In genomic region chr15:10486365-10486839, GRCm38 (mm10) we compare ENCODE assay signal across 8 mouse cellular contexts. TPM values are rescaled to one million over a fixed set of nuclear protein-coding genes. Genes with fewer than 3 reads are reported as not detected.
A peak's percentile ranks its signal among the peaks of the same experiment; 100 is the strongest.
DNase-seq lines count a peak whose midpoint lies in the region; ATAC-seq and TF ChIP-seq lines count a peak whose summit lies in the region.

No protein-coding gene starts in this region.

- DNase-seq in lung, postnatal 10 days, result no peak
- DNase-seq in thymus, postnatal 0 days (ENCODE audit: low spot score), result no peak
- DNase-seq in urinary bladder, adult 18-20 months (ENCODE audit: low spot score in 2 of 2), result no peak
- DNase-seq in natural killer cell, adult 2 months (ENCODE audit: low spot score in 2 of 2), result no peak

- under 1% methylated on average over 18 of the region's 18 CpGs for WGBS in lung, embryonic 15.5 days
- 2% methylated on average over 18 of the region's 18 CpGs for WGBS in embryonic facial prominence, embryonic 15.5 days
- WGBS in limb, embryonic 12.5 days, result under 1% methylated on average over 18 of the region's 18 CpGs
- WGBS in olfactory bulb, adult 2 months, result under 1% methylated on average over 18 of the region's 18 CpGs

- peak overlapping the region; percentile 93 for H3K9ac ChIP-seq in lung, embryonic 15.5 days
- peak overlapping the region; percentile 55 for H3K9ac ChIP-seq in embryonic facial prominence, embryonic 15.5 days
- peak overlapping the region; percentile 86 for H3K9ac ChIP-seq in limb, embryonic 12.5 days (replicated peaks)

- peak overlapping the region; percentile 91 for H3K4me3 ChIP-seq in lung, embryonic 15.5 days
- H3K4me3 ChIP-seq in embryonic facial prominence, embryonic 15.5 days (replicated peaks), result peak overlapping the region; percentile 80
- H3K4me3 ChIP-seq in limb, embryonic 12.5 days (replicated peaks), result peak overlapping the region; percentile 83
- H3K4me3 ChIP-seq in olfactory bulb, adult 2 months (ENCODE audit: insufficient read depth, low read depth, low read length), result peak overlapping the region; percentile 57

- peaks cover 20% of the 10 kb centered on the region for H3K4me1 ChIP-seq in lung, embryonic 15.5 days
- peaks cover 25% of the 10 kb centered on the region for H3K4me1 ChIP-seq in embryonic facial prominence, embryonic 15.5 days
- peaks cover 18% of the 10 kb centered on the region for H3K4me1 ChIP-seq in limb, embryonic 12.5 days (replicated peaks)
- no peaks in the 10 kb centered on the region for H3K4me1 ChIP-seq in olfactory bulb, adult 2 months (ENCODE audit: control insufficient read depth, insufficient read depth, low read length)

- peak; percentile 16; the same call in 1 of the 2 replicates for ATAC-seq in lung, embryonic 15.5 days (ENCODE audit: borderline replicate concordance, extremely low read depth, low FRiP score, low TSS enrichment)
- ATAC-seq in embryonic facial prominence, embryonic 15.5 days (ENCODE audit: insufficient number of reproducible peaks, low FRiP score, low TSS enrichment, low read depth), result 0 out of 2 replicates have a peak, but pooled peaks have one; percentile 10
- peak; percentile 59 for ATAC-seq in limb, embryonic 12.5 days (ENCODE audit: insufficient number of reproducible peaks, insufficient read depth, low FRiP score, low TSS enrichment, low read depth)

- no peak for TF ChIP-seq CTCF in olfactory bulb, adult 2 months (IDR thresholded peaks at IDR 0.05; ENCODE audit: insufficient read depth, low read depth, low read length)

- H3K27me3 ChIP-seq in lung, embryonic 15.5 days, result no peaks in the 10 kb centered on the region
- H3K27me3 ChIP-seq in embryonic facial prominence, embryonic 15.5 days, result no peaks in the 10 kb centered on the region
- H3K27me3 ChIP-seq in limb, embryonic 12.5 days, result no peaks in the 10 kb centered on the region

- peak overlapping the region; percentile 66 for H3K4me2 ChIP-seq in lung, embryonic 15.5 days
- peak overlapping the region; percentile 77 for H3K4me2 ChIP-seq in embryonic facial prominence, embryonic 15.5 days (replicated peaks)
- H3K4me2 ChIP-seq in limb, embryonic 12.5 days, result peak overlapping the region; percentile 70

- TF ChIP-seq POLR2A in olfactory bulb, adult 2 months (IDR thresholded peaks at IDR 0.05; ENCODE audit: insufficient read depth, low read depth, low read length), result no peak

- H3K36me3 ChIP-seq in lung, embryonic 15.5 days, result peaks cover 18% of the 10 kb centered on the region
- H3K36me3 ChIP-seq in embryonic facial prominence, embryonic 15.5 days, result peaks cover 25% of the 10 kb centered on the region
- H3K36me3 ChIP-seq in limb, embryonic 12.5 days, result peaks cover 41% of the 10 kb centered on the region

- H3K9me3 ChIP-seq in lung, embryonic 15.5 days, result no peaks in the 10 kb centered on the region
- H3K9me3 ChIP-seq in embryonic facial prominence, embryonic 15.5 days (replicated peaks), result no peaks in the 10 kb centered on the region
- H3K9me3 ChIP-seq in limb, embryonic 12.5 days, result no peaks in the 10 kb centered on the region

- H3K27ac ChIP-seq in lung, embryonic 15.5 days, result peak overlapping the region; percentile 32; the same call in 1 of the 2 replicates
- H3K27ac ChIP-seq in embryonic facial prominence, embryonic 15.5 days (replicated peaks), result peak overlapping the region; percentile 71
- H3K27ac ChIP-seq in limb, embryonic 12.5 days, result peak overlapping the region; percentile 87
- H3K27ac ChIP-seq in olfactory bulb, adult 2 months (ENCODE audit: insufficient read depth, low read depth, low read length), result 0 out of 2 replicates have a peak overlapping the region, but pooled peaks have one; percentile 24

RNA-seq across cellular contexts. Expression of gene Rad1, which starts 0.6 kb away (rescaled TPM):
- 31.4 and 36.2 TPM in 2 replicates for polyA plus RNA-seq in lung, embryonic 15.5 days (2015; fragmentation: Nextera tagmentation; extraction: Ambion mirVana)
- polyA plus RNA-seq in embryonic facial prominence, embryonic 15.5 days (2015; fragmentation: Nextera tagmentation; extraction: Ambion mirVana), result 28.0 and 32.9 TPM in 2 replicates
- 43.1 and 45.5 TPM in 2 replicates for polyA plus RNA-seq in limb, embryonic 12.5 days (2016; fragmentation: Nextera tagmentation; extraction: Ambion mirVana)
- not detected in 2 replicates for polyA plus RNA-seq in olfactory bulb, adult 2 months (2012; ENCODE audit: insufficient read depth, insufficient read length, low replicate concordance, missing spikeins)
- polyA plus RNA-seq in thymus, postnatal 0 days (2015; fragmentation: Nextera tagmentation; extraction: Ambion mirVana), result 35.7 and 35.9 TPM in 2 replicates

RNA-seq across cellular contexts. Expression of gene Brix1, which starts 0.7 kb away (rescaled TPM):
- polyA plus RNA-seq in lung, embryonic 15.5 days (2015; fragmentation: Nextera tagmentation; extraction: Ambion mirVana), result 97.1 and 103 TPM in 2 replicates
- 86.0 and 86.5 TPM in 2 replicates for polyA plus RNA-seq in embryonic facial prominence, embryonic 15.5 days (2015; fragmentation: Nextera tagmentation; extraction: Ambion mirVana)
- polyA plus RNA-seq in limb, embryonic 12.5 days (2016; fragmentation: Nextera tagmentation; extraction: Ambion mirVana), result 125 and 136 TPM in 2 replicates
- polyA plus RNA-seq in olfactory bulb, adult 2 months (2012; ENCODE audit: insufficient read depth, insufficient read length, low replicate concordance, missing spikeins), result not detected in 2 replicates
- polyA plus RNA-seq in thymus, postnatal 0 days (2015; fragmentation: Nextera tagmentation; extraction: Ambion mirVana), result 163 and 165 TPM in 2 replicates

RNA-seq across cellular contexts. Expression of gene Dnajc21, which starts 16.1 kb away (rescaled TPM):
- 13.3 and 13.4 TPM in 2 replicates for polyA plus RNA-seq in lung, embryonic 15.5 days (2015; fragmentation: Nextera tagmentation; extraction: Ambion mirVana)
- polyA plus RNA-seq in embryonic facial prominence, embryonic 15.5 days (2015; fragmentation: Nextera tagmentation; extraction: Ambion mirVana), result 12.4 and 14.4 TPM in 2 replicates
- 15.3 and 17.2 TPM in 2 replicates for polyA plus RNA-seq in limb, embryonic 12.5 days (2016; fragmentation: Nextera tagmentation; extraction: Ambion mirVana)
- polyA plus RNA-seq in olfactory bulb, adult 2 months (2012; ENCODE audit: insufficient read depth, insufficient read length, low replicate concordance, missing spikeins), result not detected in 2 replicates
- 14.9 and 17.5 TPM in 2 replicates for polyA plus RNA-seq in thymus, postnatal 0 days (2015; fragmentation: Nextera tagmentation; extraction: Ambion mirVana)

Comparison
In these comparisons a context has a peak if more than half of its experiments do, and no peak if none do; other contexts are left out.
1. H3K27ac ChIP-seq: peak in every context shown above with its lines; median percentile 87 in limb, embryonic 12.5 days; 71 in embryonic facial prominence, embryonic 15.5 days; 32 in lung, embryonic 15.5 days; 24 in olfactory bulb, adult 2 months.
2. RNA of gene Rad1, which starts 0.6 kb away (polyA plus RNA-seq): 43.1 to 45.5 TPM in limb, embryonic 12.5 days, 31.4 to 36.2 TPM in lung, embryonic 15.5 days, 35.7 to 35.9 TPM in thymus, postnatal 0 days and 28.0 to 32.9 TPM in embryonic facial prominence, embryonic 15.5 days; not detected in olfactory bulb, adult 2 months; every median in the first group is over 10 times any median in the second.
3. RNA of gene Dnajc21, which starts 16.1 kb away (polyA plus RNA-seq): 14.9 to 17.5 TPM in thymus, postnatal 0 days, 15.3 to 17.2 TPM in limb, embryonic 12.5 days, 13.3 to 13.4 TPM in lung, embryonic 15.5 days and 12.4 to 14.4 TPM in embryonic facial prominence, embryonic 15.5 days; not detected in olfactory bulb, adult 2 months; every median in the first group is over 10 times any median in the second.
4. Peak in every context shown above with its lines, with median percentiles within 50 percentile points of each other: ATAC-seq, H3K4me2 ChIP-seq, H3K4me3 ChIP-seq and H3K9ac ChIP-seq.